Mouse (Mus musculus) lung, postnatal 14 days (tissue): Measurements from ENCODE around the gene Clpsl2.

Source experiments
- DNase-seq: peaks from one replicate; pipeline ENCODE4 v3.0.0; 2021

The Clpsl2 gene

GRCm38 (mm10) chr17:28561613-28562012, 12.4 kb downstream of the Clpsl2 start:
- no peak for DNase-seq

- no peak for DNase-seq
Measured at GRCm38 (mm10) chr17:28565181-28565580, 16.0 kb downstream of the Clpsl2 start.

- no peak for DNase-seq
Measured at GRCm38 (mm10) chr17:28567541-28567940, 18.3 kb downstream of the Clpsl2 start.

- no peak for DNase-seq
Measured at GRCm38 (mm10) chr17:28571868-28572267, 22.7 kb downstream of the Clpsl2 start.

GRCm38 (mm10) chr17:28572521-28572920, 23.3 kb downstream of the Clpsl2 start:
- no peak for DNase-seq

GRCm38 (mm10) chr17:28572941-28573340, 23.7 kb downstream of the Clpsl2 start:
- no peak for DNase-seq

- peak; percentile 46 for DNase-seq
Measured at GRCm38 (mm10) chr17:28575244-28576125, 26.3 kb downstream of the Clpsl2 start, which contains the start of gene Lhfpl5. Gene Lhfpl5 (plus strand): TSS chr17:28575641.

- DNase-seq, result peak; percentile 75
Measured at GRCm38 (mm10) chr17:28580396-28580795, 31.2 kb downstream of the Clpsl2 start.

GRCm38 (mm10) chr17:28581056-28581455, 31.8 kb downstream of the Clpsl2 start:
- no peak for DNase-seq

GRCm38 (mm10) chr17:28586509-28586908, 37.3 kb downstream of the Clpsl2 start:
- peak; percentile 10 for DNase-seq

GRCm38 (mm10) chr17:28588591-28588990, 39.4 kb downstream of the Clpsl2 start:
- no peak for DNase-seq

GRCm38 (mm10) chr17:28590596-28590995, 41.4 kb downstream of the Clpsl2 start:
- DNase-seq, result no peak

GRCm38 (mm10) chr17:28591476-28591875, 42.3 kb downstream of the Clpsl2 start:
- no peak for DNase-seq

GRCm38 (mm10) chr17:28592998-28593397, 43.8 kb downstream of the Clpsl2 start:
- peak; percentile 79 for DNase-seq

GRCm38 (mm10) chr17:28593965-28594364, 44.8 kb downstream of the Clpsl2 start:
- no peak for DNase-seq

- DNase-seq, result no peak
Measured at GRCm38 (mm10) chr17:28600780-28601179, 51.6 kb downstream of the Clpsl2 start.

- no peak for DNase-seq
Measured at GRCm38 (mm10) chr17:28601557-28602250, 52.5 kb downstream of the Clpsl2 start.
